In the genomic region with DNA sequence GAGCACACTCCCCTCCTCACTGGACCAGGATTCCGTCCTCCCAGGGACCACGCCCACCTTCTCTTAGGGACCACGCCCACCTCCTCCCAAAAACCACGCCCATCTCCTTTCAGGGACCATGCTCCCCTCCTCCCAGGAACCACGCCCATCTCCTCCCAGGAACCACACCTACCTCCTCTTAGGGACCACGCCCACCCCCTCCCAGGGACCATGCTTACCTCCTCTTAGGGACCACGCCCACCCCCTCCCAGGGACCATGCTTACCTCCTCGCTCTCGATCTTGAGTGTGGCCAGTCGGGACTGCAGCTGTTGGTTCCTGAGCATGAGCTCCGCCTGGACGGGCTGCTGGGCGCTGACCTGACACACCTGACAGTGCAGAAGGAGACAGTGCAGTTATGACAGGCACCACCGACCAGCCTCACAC, we compare ENCODE assay signal across 12 mouse cellular contexts.
DNase-seq lines count a peak whose midpoint lies in the region; ATAC-seq and TF ChIP-seq lines count a peak whose summit lies in the region.
"Had no signal": no experiment of that assay in that cellular context is flagged by ENCODE, and none has a peak within 500 bp of the region (broad histone marks: within the 10 kb centered on the region; RNA-seq: fewer than 3 reads in every experiment).

No protein-coding gene starts in this region.

- H3K9ac ChIP-seq in liver, postnatal 0 days (replicated peaks) = no peak overlapping the region
- H3K9ac ChIP-seq in liver, embryonic 12.5 days = no peak overlapping the region
- H3K9ac ChIP-seq: embryonic facial prominence, embryonic 12.5 days; lung, embryonic 15.5 days; midbrain, embryonic 12.5 days had no signal

- no peaks in the 10 kb centered on the region for H3K9me3 ChIP-seq in liver, postnatal 0 days (ENCODE audit: low read length)
- H3K9me3 ChIP-seq in liver, embryonic 12.5 days (replicated peaks) = 0 out of 2 replicates have a peak, but pooled peaks cover 4% of the 10 kb centered on the region
- H3K9me3 ChIP-seq: embryonic facial prominence, embryonic 12.5 days; lung, embryonic 15.5 days; midbrain, embryonic 12.5 days had no signal

- WGBS in liver, postnatal 0 days (ENCODE audit: insufficient replicate concordance) = 70% methylated on average over 14 of the region's 14 CpGs
- 46% methylated on average over 14 of the region's 14 CpGs for WGBS in liver, embryonic 12.5 days (ENCODE audit: insufficient replicate concordance)

- TF ChIP-seq EP300 in liver, postnatal 0 days (IDR thresholded peaks at IDR 0.05; ENCODE audit: low read depth) = no peak

- H3K4me3 ChIP-seq in liver, postnatal 0 days (ENCODE audit: low read depth, low read length) = no peak overlapping the region
- no peak overlapping the region for H3K4me3 ChIP-seq in liver, embryonic 12.5 days
- H3K4me3 ChIP-seq: embryonic facial prominence, embryonic 12.5 days; lung, embryonic 15.5 days; midbrain, embryonic 12.5 days had no signal

- no peak for TF ChIP-seq CTCF in liver, postnatal 0 days (IDR thresholded peaks at IDR 0.05; ENCODE audit: low read depth)

- no peak for ATAC-seq in liver, postnatal 0 days
- ATAC-seq in liver, embryonic 12.5 days = peak; percentile 58

- H3K36me3 ChIP-seq in liver, postnatal 0 days (replicated peaks; ENCODE audit: insufficient read depth, low read length) = no peaks in the 10 kb centered on the region
- H3K36me3 ChIP-seq in liver, embryonic 12.5 days = no peaks in the 10 kb centered on the region
- H3K36me3 ChIP-seq: embryonic facial prominence, embryonic 12.5 days; lung, embryonic 15.5 days had no signal

- H3K27me3 ChIP-seq in liver, postnatal 0 days (ENCODE audit: insufficient read depth, low read length) = no peaks in the 10 kb centered on the region
- H3K27me3 ChIP-seq in liver, embryonic 12.5 days (replicated peaks) = no peaks in the 10 kb centered on the region
- H3K27me3 ChIP-seq: embryonic facial prominence, embryonic 12.5 days; lung, embryonic 15.5 days; midbrain, embryonic 12.5 days had no signal

- peak; percentile 45 for DNase-seq in embryo, embryonic 11 days
- DNase-seq in embryo, embryonic 9.5 days (ENCODE audit: extremely low spot score) = no peak
- DNase-seq in liver (peak; percentile 42), ES-CJ7 (ENCODE audit: low read depth, low spot score) (peak; percentile 96)
- DNase-seq in liver, postnatal 0 days = no peak
- DNase-seq in adrenal gland, postnatal 10 days = no peak
- DNase-seq in gastrocnemius, postnatal 4 days (ENCODE audit: low spot score in 2 of 2) = no peak
- DNase-seq: cerebellum, adult 8-10 months had no signal

- H3K4me2 ChIP-seq in liver, postnatal 0 days (ENCODE audit: low read depth, low read length) = no peak overlapping the region
- H3K4me2 ChIP-seq in liver, embryonic 12.5 days = no peak overlapping the region
- H3K4me2 ChIP-seq: embryonic facial prominence, embryonic 12.5 days; lung, embryonic 15.5 days; midbrain, embryonic 12.5 days had no signal

- H3K4me1 ChIP-seq in liver, postnatal 0 days (ENCODE audit: insufficient read depth) = no peaks in the 10 kb centered on the region
- peaks cover 7% of the 10 kb centered on the region; the same call in 1 of the 2 replicates for H3K4me1 ChIP-seq in liver, embryonic 12.5 days
- H3K4me1 ChIP-seq: lung, embryonic 15.5 days; midbrain, embryonic 12.5 days had no signal

- no peak overlapping the region for H3K27ac ChIP-seq in liver, postnatal 0 days (ENCODE audit: low read depth)
- H3K27ac ChIP-seq in liver, embryonic 12.5 days = no peak overlapping the region
- H3K27ac ChIP-seq: embryonic facial prominence, embryonic 12.5 days; lung, embryonic 15.5 days; midbrain, embryonic 12.5 days had no signal

Comparison
In these comparisons a context has a peak if more than half of its experiments do, and no peak if none do; other contexts are left out.
1. DNase-seq: peak in embryo, embryonic 11 days (single experiment), liver (single experiment) and ES-CJ7 (single experiment); none in embryo, embryonic 9.5 days (single experiment), liver, postnatal 0 days (single experiment), adrenal gland, postnatal 10 days (single experiment) and gastrocnemius, postnatal 4 days (0 of 2).